Mouse (Mus musculus) T-helper 1 cell (primary cell): ENCODE measurements around the gene Acox3.

Experiments used
- in situ Hi-C: fragments of 300-600 bp; cut with MboI, MseI; formaldehyde crosslinking; loops from one replicate; pipeline ENCODE4 v1.15.1; 2025; ENCODE audit warnings: high pct_unique_total_duplicates

Gene Acox3

DNA sequence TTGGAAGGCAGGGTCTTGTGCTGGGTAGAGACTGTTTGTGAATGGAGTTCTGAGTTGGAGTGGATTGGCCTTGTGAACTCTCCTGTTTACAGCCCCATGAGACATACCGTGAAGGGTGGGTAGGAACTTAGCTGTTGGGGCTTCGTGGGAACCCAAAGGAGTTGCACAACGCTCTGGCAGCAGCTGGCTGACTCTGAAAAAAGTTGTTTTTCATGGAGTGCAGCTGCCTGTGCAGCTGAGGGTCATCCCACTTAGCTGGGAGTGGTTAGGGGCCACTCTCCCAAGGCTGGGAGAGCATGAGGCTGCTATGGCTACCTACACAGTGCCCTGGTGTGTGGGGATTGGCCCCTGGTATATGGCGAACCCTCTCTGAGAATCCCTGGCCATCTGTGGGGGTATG is 64.7 kb downstream of the Acox3 start:
- in situ Hi-C loops: no loop called here

DNA sequence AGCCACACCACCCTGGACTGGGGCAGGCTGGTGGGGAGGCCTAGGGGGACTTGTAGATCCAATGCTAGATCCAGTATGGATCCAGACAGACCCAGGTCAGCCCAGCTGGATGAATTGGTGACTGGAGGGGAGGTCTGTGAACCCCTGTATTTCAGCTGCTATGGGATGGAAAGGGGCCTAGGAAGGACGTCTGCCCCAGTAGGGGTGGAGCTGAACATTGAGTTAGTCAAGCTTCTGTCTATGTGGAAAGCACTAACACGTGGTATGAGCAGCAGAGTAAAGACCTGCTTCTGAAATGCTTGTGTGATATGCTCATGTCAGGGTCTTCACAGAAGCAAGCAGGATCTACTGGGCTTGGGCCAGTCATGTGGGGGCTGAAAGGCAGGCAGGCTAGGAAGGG is 65.4 kb downstream of the Acox3 start:
- in situ Hi-C loops: no loop called here

DNA sequence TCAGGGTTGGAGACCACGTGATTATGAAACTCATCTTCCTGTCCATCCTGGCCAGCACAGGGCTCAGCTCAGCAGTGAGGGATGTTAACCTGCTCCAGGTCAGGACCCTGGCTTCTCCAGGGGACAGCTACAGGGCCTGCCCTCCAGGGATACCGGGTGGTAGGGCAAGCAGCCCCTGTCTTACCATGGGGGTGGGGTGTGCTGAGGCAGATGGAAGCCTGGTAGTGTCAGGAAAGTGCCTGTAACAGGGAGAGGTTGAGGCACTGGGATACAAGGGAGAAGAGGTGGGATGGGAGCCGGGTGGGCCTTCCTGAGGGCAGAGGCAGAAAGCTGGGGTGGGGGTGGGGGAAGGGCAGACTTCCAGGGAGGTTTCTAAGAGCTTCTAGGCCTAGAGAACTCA is 69.5 kb downstream of the Acox3 start:
- in situ Hi-C loops: no loop called here

DNA sequence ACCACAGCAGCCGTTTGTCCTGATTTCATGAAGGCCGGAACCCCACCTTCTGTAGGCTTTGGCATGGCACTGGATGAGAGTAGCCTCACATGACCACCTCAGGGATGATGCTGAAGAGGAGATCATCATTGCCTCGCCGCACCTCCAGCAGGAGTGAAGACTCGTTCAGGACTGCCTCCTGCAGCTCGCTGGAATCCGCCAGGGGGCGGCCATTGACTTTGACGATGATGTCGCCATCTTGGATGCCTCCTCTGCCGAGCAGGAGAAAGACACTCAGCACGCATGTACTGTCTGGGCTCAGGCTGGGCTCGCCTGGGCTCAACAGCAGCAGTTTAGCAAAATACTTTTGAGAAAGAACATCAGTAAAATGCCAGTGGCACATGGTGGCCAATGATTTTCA is 70.0 kb downstream of the Acox3 start:
- in situ Hi-C loops: no loop called here

DNA sequence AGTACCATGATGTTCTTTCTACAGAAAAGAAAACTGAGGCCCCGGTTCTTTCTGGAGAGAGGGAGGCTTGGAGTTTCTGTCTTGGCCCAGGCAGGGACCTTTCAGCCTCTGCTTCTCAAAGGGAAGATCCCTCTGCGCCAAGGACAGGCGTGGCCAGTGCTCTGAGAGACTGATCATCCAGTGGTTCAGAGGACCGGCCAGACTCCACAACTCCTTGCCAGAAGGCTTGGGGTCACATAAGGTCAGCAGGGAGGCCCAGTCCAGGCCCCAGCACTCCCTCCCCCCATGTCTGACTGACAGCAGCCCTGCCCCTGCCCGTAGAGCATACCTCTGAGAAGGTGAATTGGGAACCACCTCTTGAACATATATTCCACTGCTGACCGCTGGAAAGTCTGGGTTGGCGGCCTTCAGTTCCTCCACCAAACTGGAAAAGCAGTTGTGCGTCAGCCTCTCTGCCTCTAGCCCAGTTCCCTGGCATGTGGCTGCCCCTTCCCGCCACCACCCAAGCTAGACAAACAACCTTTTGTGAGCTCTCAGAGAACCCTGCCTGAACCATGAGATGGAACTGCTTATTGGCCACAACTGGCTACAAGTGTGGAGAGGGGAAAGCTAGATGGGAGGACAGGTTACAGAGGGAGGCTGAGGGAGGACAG is 71.0 kb downstream of the Acox3 start:
- in situ Hi-C loops: no loop called here

DNA sequence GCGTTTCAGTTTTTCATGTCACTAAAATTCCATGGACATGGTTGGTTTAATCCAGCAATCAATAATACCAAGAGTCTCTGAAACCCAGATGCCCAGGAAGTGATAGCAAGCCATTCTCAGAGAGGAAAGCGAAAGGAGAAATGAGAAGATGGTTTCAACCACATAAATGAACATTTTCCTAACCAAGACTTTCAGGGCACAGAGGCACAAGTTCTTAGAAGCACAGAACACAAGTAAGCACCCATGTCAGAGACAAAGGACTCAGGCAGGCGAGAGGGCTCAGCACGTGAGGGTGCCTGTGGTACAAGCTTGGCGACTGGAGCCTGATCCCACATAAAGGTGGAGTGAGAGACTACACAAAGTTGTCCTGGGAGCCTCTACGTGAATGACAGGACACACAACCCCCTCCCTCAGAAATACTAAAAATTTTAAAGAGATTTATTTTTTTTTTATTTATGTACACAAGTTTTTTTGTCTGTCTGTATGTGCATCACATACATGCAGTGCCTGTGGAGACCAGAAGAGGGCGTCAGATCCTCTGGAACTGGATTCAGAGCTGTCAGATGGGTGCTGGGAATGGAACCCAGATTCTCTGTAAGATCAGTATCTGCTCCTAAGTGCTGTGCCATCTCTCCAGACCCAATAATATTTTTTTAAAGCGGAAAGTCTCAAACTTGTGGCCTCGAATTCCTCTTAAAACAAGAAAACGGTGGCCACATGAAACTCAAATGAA is 73.1 kb downstream of the Acox3 start:
- in situ Hi-C loops: no loop called here

DNA sequence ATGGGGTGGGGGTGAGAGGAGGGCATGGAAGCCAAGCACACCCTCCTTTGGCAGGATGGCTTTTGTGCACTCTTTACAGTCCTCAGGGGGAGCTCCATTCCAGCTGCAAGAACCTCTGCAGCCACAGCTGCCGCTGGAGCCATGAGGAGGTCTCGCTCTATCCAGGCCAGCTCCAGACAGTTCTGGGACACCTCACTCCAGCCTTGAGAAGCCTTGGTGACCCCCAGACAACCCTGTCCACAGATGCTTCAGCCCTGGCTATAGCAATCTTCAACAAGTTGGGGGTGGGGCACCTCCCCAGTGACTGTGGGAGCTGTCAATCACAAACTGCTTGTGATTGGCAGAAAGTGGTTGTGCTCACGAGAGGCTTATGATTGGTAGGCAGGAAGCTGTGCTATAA is 76.7 kb downstream of the Acox3 start:
- in situ Hi-C loops: no loop called here

DNA sequence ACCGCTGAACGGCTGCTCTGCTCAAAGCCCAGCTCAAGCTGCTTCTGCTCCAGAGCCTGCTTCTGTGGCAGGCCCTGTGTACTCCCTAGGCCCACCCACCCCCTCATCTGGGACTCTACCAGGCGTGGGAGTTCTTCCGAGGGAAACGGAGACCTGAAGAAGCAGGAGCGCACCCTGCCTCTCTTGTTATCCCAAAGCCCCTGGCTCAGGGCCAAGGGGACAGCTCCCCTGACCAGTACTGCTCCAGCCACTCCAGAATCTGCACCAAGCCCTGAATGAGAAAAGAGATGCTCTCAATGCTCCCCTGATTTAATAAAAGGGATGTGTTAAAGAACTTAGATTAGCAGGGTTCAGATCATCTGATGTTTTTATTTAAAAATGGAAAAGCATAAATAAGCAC is 78.4 kb downstream of the Acox3 start:
- in situ Hi-C loops: no loop called here

DNA sequence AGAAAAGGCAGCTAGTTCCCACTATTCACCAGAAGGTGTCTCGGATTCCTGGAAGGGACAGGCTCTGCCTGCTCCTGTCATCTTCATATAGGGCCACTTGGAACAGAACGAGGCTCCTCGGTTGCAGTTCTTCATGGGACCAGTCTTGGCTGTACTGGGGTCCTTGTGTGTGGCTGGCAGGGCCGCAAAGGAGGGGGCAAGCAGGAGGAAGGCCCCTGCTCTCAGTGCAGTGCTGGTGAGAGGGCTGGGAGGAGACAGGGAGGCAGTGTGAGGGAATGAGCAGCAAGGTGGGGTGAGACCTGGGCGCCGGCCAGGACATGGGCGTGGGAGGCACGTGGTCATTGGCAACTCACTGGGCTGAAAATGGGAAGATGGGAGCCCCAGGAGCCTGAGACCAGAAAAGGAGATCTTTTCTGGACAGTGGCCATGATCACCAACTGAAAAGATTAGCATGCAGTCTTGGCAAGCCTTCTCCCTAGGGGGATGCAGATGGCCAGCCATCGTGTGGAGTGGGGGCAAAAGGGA is 79.2 kb downstream of the Acox3 start:
- in situ Hi-C loops: no loop called here
